Comparison of ENCODE assay signal across 13 mouse cellular contexts in genomic region chr13:82392908-82393307, GRCm38 (mm10).
A peak's percentile ranks its signal among the peaks of the same experiment; 100 is the strongest.
DNase-seq lines count a peak whose midpoint lies in the region; ATAC-seq and TF ChIP-seq lines count a peak whose summit lies in the region.
"Had no signal": no experiment of that assay in that cellular context is flagged by ENCODE, and none has a peak within 500 bp of the region (broad histone marks: within the 10 kb centered on the region; RNA-seq: fewer than 3 reads in every experiment).

No protein-coding gene starts in this region.

- peak; percentile 83 for ATAC-seq in frontal cortex, adult (ENCODE audit: low TSS enrichment)
- ATAC-seq: intestine, postnatal 0 days had no signal

- H3K27ac ChIP-seq in left cerebral cortex, adult 2 months = peak overlapping the region; percentile 38; the same call in 1 of the 2 replicates
- H3K27ac ChIP-seq: embryonic facial prominence, embryonic 15.5 days; limb, embryonic 15.5 days had no signal

- no peak for TF ChIP-seq POLR2A in brain, embryonic 14.5 days (IDR thresholded peaks at IDR 0.05; ENCODE audit: borderline replicate concordance, extremely low read depth, insufficient read depth, insufficient read length, poor library complexity, severe bottlenecking)

- no peak for DNase-seq in frontal cortex, postnatal 10 days (ENCODE audit: low spot score in 2 of 2)
- DNase-seq in left cerebral cortex, adult 2 months (ENCODE audit: extremely low spot score in 1 of 2, low spot score in 2 of 2) = peak in 1 of 2 experiments; percentile 15
- no peak for DNase-seq in left cerebral cortex, adult 11 months (ENCODE audit: low spot score)
- peak; percentile 78 for DNase-seq in brain, embryonic 14.5 days (ENCODE audit: low read depth)
- DNase-seq in frontal cortex, adult 2 months (ENCODE audit: extremely low spot score in 1 of 2, low spot score in 1 of 2) = peak; percentile 5 to 41
- DNase-seq in ovary, postnatal 14 days (ENCODE audit: low spot score) = no peak
- DNase-seq: adrenal gland, adult 8-10 months; gastrocnemius, postnatal 10 days; spleen, adult 18-20 months had no signal

- TF ChIP-seq CTCF in left cerebral cortex, adult 2 months (IDR thresholded peaks at IDR 0.05) = no peak; the same call in 1 of the 2 replicates
- TF ChIP-seq CTCF in brain, embryonic 14.5 days (IDR thresholded peaks at IDR 0.05; ENCODE audit: borderline replicate concordance, extremely low read depth, insufficient read depth, insufficient read length) = no peak

- intact Hi-C loops in left cerebral cortex, adult 2 months (cut with DNase I) = loop anchor here (2.0 kb wide), 1 partner anchor 74 kb away; no protein-coding TSS in a partner anchor

- no peak overlapping the region for H3K4me3 ChIP-seq in left cerebral cortex, adult 2 months
- H3K4me3 ChIP-seq: embryonic facial prominence, embryonic 15.5 days; limb, embryonic 15.5 days had no signal

Comparison
In these comparisons a context has a peak if more than half of its experiments do, and no peak if none do; other contexts are left out.
1. DNase-seq: peak in brain, embryonic 14.5 days (single experiment) and frontal cortex, adult 2 months (2 of 2); none in frontal cortex, postnatal 10 days (0 of 2), left cerebral cortex, adult 11 months (single experiment) and ovary, postnatal 14 days (single experiment).